Mouse (Mus musculus) ovary, adult 18-20 months (tissue): ENCODE measurements around the gene Fanca.
"Not testable (repeated sequence)": the region's sequence is repeated elsewhere in the genome, so short reads cannot be mapped to it uniquely, and the experiment has no call there.

Experiments
- DNase-seq: peaks from one replicate; pipeline ENCODE4 v3.0.0; 2022; ENCODE audit warnings: low spot score, mixed read lengths

Fanca gene

GRCm38 (mm10) chr8:123271901-123272300, 46.5 kb downstream of the Fanca start:
- no peak for DNase-seq

DNA sequence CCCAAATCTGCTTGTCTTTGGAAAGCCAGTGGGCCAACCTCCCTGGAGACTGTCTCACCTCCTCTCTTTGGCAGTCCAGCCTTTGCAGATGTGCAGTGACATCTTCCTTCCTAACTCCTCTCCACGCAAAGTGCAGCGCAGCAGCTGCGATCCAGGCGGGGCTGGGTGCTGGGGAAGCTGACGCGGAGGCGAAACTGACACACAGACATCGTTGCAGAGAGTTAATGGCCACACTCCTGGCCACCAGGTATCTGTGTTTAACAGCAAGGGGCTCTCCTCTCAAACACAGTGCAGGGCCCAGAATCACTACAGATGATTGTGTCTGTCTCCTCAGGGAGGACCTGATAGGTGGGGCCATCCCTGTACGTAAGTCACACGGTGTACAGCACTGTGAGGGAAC, 47.2 kb downstream of the Fanca start:
- no peak for DNase-seq

DNA sequence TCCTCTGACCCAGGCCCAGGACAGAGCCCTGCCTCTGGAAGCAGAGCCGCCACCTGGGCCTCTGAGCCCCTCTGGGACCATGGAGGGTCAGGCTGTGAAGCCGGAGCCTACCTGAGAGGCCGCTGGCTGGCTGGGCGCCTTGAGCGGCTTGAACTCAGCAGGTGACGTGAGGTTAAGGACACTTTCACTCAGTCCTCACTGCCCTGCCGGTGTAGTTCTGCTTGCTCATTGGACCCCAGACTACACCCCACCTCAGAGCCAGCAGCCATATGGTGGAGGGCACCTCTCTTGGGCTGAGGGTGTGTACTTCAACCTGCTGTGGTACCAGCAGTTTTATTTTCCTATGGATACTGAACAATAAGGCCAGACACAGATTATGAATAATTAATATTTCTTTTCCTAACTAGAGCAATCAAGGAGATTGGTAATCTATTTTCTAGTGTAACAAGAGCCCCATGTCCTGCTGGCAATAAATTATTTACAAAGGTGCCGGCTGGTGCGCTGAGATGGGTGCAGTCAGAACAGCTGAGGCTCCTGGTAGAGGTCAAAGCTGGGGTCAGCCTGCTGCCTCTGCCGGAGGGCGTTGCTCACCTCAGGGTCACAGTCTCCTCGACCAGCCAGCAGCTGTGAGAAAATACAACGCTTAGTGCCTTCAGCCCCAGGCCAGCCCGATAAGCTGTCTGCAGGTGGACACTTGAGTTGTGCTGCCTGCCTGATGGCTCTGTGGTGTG, 50.3 kb downstream of the Fanca start:
- no peak for DNase-seq

DNA sequence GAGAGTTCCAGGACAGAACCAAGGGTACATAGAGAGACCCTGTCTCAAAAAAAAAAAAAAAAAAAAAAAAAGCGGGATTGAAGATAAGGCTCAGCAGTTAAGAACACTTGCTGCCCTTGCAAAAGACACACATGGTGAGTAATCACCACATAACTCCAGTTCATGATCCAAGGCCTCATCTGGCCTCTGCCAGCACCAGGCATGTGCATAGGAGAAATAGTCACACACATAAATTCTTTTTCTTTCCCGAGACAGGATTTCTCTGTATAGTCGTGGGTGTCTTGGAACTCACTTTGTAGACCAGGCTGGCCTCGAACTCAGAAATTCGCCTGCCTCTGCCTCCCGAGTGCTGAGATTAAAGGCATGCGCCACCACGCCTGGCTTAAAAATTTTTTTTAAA, 60.8 kb downstream of the Fanca start:
- DNase-seq, result not testable (repeated sequence)

- DNase-seq, result no peak
These were observed 61.3 kb downstream of the Fanca start for GRCm38 (mm10) chr8:123257114-123257513.

DNA sequence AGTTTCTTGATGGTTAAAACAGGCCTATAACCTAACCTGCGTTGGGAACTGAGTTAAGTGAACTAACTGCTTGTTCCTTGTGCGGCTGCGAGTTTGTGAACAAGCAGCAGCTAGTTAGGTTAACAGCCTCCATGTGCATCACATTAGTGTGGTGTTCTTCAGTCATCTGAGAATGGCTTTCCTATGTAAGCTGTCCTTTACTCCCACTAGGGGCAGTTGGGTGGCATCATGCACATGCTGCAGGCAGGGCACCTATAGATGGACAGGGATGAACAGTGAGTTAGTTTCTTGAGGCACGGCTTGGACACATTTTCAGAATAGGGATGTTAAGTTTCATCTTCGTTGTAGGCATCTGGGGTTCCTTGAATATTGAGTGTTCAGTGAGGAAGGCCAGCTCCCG, 63.2 kb downstream of the Fanca start:
- no peak for DNase-seq

DNA sequence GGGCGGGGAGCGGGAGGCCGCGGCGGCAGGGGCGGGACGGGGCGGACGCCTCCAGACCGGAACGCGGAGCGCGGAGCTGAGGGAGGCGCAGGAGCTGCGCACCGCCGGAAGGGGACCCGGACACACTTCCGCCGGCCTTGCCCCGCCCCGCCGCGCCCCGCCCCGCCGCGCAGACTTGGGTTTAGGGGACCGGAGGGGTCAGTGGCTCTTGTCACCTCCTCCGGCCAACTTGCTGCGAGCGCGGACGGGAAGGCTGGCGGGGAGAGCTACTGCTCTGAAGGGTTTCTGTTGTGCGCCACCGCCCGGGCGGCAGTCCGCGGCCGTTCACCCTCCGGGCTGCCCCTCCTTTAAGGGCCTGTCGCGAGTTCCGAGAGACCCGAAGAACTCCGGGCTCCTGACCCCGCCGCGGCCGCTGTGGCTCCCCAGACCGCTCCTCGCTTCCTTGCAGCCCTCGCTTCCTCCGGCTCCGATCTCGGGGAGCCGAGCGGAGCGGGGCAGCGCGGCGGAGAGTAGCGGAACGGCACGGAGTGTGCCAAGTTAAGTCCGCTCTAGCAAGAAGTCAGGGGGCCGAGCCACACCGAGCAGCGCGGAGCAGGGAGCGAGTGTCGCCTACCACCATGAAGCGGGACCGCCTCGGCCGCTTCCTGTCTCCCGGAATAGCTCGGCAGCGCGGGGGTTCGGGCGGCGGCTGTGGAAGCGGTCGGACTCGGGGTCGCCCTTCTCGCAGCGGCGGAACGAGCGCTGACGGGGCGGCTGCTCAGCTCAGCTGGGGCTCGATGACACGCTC, 64.1 kb downstream of the Fanca start, which contains the start of the genes Zfp276 and Vps9d1:
Gene Zfp276, plus strand, starts transcription at position 97 of the 787 bp plus-strand sequence.
Gene Vps9d1, minus strand, starts transcription at position 250 of the 787 bp plus-strand sequence.
- DNase-seq, result peak; percentile 77

- DNase-seq, result no peak
These were observed 64.8 kb downstream of the Fanca start for GRCm38 (mm10) chr8:123253451-123254098.

DNA sequence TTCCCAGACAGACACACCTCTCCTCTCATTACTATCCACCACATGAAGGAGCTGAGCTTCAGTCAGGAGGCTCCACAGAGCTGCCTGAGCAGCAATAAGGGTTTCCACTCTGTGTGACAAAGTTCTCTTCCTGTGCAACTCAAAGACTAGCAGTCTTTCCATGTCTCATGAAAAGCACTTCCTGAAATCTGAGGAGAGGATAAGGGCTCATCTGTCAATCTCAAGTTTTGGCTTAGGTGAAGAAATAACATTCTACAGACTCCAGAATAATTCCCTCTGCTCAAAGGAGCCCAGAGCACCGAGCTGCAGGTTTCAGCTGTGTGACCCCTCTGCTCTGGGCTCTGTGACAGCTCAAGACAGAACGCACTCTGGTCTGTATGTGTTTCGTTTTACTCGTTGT, 65.5 kb downstream of the Fanca start:
- DNase-seq, result no peak

DNA sequence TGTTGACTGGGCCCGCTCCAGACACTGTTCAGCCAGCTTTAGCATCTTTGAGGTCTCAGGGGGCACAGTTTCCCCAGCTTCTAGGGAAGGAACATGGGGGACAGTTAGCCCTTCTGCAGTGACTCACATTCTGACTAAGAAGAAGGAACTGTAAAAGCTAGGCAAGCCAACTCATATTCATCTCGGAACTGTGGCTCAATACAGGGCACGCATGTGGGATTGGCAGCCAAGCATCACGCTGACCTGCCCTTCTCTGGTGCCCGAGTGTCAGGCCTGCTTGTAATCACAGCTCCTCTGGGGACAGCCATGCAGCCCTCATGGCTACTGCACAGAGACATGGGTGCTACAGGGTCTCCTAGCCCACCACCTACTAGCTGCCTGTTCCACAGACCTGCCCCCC, 67.4 kb downstream of the Fanca start:
- no peak for DNase-seq

DNA sequence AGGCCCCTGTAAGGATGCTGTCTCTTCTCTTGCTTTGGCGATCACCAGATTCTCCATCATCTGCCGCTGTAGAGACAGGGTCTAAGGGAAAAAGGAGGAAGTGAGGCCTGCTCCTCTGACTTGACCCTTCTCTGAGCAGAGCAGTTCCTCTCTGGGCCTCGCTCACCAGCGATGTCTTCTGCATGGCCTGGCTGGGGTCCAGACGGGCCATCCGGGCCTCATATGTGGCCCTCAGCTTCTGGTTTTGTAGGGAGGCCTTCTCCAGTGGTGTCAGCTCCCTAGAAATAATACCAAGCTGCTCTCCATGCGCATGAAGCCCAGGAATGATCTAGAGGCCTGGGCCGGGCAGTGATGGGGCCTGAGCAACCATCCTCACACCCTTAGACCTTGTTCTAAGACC, 69.8 kb downstream of the Fanca start:
- no peak for DNase-seq

- DNase-seq, result no peak
These were observed 70.6 kb downstream of the Fanca start for GRCm38 (mm10) chr8:123247748-123248147.

DNA sequence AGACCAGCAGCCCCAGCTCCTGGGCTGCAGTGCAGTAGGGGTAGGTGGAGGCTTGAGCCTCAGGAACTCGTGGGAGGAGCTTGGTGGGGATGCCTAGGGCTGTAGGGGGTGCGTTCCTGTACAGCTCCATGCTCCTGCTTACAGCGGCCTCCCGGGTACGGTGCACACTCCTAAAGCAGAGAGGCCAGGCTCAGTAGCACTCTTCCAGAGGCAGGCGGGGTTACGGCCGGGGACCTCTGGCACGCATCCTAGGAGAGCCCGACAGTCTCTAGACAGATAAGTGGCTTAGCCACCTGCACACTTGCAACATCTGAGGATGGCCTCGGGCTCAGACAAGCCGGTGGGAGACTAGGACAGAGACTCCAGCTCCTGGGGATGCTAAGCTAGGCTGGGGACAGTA, 72.8 kb downstream of the Fanca start:
- no peak for DNase-seq

DNA sequence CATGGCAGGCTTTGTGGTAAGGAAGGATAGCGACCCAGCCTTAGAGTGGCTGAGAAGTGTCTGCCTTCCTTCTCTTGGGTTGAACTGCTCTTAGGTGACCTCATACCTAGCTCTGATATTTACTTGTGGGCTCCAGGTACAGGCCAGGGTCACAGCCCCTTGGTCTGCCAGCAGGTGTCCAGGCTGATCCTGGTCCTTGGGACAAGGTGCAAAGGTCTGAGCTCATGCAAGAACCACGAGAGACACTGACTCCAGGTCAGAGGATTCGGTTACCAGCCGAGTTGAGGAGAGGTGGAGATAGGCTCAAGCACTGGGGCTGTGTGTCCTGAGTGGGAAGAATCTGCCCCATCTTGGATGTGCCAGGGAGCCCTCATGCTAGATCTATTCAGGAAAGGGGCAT, 74.0 kb downstream of the Fanca start:
- no peak for DNase-seq

DNA sequence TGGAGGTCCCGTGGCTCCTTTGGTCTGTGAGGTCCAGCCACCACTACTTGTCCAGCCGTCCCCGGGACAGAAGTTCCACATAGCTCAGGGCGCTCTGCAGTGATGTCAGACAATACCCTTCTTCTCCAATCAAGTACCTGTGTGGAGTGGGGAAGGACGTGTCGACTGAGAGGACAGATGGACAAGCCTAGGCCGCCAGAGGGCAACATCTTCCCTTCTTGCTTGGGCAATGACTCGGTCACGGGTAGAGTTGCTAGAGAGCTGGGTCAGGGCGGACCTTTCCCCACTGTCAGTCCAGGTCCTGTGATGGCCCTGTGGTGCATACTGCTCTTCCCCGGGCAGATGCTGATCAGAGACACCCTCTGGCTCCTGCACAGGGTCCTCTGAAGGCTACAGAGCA, 75.3 kb downstream of the Fanca start:
- no peak for DNase-seq

DNA sequence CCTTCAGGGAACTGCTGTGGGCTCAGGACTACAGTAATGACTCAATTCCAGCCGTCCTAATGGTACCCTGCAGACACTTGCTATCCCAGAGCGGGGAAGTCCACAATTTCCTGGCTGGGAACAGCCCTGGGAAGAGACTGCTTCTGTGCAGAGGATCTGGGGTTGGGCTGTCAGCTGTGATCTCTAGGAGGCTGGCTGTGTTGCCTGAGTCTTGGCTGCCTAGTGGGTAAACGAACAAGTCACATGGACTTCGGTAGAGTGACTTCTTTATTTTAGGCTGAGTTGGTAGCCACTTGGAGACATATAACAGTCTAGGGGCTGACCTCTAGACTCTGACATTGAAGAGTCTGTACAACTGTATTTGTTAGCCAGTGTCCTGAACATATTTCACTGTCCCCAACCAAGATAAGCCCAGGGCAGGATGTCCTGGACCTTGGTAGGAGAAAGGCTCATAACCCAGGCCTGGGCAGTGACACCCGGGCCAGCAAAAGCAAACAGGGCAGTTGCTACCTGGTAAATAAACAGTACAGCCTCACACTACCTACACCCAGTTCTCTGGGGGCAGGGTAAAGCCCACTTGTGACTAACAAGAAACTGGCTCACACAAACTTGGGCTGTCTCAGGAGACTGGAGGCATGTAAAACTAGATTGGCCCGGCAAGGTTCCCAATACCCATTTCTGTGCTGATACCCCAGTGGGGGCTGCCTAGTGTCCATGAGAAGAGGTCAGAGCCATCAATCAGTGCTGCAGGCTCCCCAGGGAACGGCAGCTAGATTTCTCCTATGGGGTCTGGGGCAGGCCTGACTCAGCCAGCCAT, 76.1 kb downstream of the Fanca start:
- no peak for DNase-seq

DNA sequence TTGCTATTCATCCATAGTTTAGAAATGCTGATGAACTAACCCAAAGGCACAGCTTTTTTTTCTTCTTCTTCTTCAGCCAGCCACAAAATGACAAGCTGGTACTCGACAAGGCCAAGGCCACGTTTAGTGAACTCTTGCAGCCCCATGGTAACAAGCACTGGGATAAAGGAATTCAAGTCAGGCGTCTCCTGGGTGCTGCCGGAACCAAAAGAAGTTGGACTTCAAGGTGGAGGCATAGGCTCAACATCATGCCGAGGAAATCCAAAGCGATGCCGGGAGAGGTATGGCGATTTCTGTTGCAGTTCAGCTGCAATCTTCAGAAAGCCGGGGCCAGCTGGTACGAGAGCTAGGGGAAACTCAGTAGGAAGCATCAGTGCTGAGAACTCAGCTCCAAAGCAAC, 79.0 kb downstream of the Fanca start:
- DNase-seq, result no peak

DNA sequence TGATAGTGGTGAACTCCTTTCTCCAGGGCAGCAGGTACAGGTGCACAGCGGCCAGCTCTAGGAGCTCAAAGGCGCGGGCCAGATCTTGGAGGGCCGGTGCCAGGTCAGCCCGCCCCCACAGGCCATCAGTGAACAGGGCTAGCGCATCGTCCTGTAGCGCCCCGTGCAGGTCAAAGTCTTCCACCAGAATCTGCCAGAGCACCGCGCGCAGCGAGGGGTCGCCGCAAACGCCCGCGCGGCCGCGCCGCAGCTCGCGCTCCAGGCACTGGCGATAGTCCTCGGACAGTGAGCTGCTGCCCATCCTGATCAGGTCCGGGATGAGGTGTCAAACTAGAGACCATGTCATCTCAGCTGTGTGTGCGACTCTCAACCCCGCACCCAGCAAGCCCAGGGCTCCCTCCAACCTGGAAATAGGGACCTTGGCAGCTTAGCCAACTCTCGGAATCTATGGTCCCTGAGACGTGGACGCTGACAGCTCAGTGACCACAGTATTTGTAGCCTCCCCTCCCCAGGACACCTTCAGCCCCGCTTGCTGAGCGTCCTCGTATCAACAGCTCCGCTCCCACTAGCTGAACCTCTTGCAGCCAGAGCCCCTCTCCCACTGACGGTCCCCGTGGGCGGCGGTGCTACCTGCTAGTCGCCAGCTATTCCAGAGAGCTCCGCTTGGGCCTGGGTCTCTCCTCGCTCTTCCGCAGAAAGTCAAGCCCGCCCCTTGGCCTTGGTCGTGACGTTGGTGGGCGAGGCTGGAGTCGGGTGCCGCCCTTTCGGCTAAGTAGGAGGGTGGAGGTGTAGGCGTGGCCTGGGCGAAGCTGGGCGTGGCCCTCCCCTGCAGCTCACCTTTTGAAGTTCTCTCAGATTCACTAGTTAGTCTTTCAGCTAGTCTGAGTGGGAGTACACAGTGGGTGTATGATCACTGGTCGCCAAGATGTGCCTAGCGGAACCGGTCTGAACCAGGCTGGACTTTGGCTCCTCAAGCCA, 82.6 kb downstream of the Fanca start, which contains the start of gene Spata2l:
Gene Spata2l, minus strand, starts transcription at position 714 of the 978 bp plus-strand sequence.
- DNase-seq, result peak; percentile 80

DNA sequence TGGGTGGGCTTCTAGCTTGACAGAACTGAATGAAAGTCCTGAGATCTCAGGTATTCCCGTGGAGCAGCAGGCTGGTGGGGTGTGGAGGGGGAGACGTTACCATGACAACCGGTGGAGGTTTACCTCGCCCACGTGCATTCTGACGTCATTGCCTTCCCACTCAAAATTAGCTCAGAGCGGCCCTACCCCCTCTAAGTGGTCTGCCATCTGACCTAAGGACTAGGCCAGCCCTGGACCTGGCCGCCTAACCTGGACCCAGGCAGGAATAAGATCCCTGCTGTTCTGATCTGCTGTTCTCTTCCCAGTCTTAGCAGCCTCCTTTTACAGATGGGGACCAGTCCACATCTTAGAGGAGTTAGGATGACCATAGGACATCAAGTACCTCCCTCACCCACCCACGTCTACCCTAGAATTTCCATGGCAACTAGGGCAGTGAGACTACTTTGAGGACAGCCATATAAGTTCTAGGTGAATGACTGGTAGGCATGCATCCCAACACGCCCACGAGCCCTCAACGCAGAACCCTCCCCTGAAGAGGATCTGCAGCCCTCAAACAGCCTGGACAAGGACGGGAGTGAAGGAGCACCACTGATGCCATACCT, 83.4 kb downstream of the Fanca start:
- DNase-seq, result no peak

DNA sequence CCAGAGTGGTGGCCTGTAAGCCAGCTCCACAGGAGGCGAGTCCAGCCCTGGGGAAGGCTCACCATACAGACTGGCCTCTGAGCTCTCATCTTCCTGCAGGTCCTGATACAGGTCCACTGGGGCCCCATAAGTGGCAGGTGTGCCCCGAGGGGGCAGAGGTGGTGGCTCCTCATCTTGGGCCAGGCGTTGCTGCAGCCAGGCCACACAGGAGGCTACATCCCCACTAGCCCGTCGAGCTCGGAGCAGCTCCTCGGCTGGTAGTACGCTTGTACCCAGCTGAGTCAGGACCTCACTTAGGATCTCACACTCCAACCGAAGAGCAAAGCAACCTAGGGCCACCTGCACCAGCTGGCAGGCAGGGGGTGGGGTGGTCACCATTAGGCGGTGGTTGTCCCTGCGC, 84.6 kb downstream of the Fanca start:
- DNase-seq, result no peak
